Mouse (Mus musculus): ENCODE results near the gene Fem1b. TPM values are rescaled to one million over a fixed set of nuclear protein-coding genes. Genes with fewer than 3 reads are reported as not detected.
"Not testable (repeated sequence)": the region's sequence is repeated elsewhere in the genome, so short reads cannot be mapped to it uniquely, and the experiment has no call there.

The Fem1b gene
- polyA plus RNA-seq, 1 experiment = 4.7 TPM

DNA sequence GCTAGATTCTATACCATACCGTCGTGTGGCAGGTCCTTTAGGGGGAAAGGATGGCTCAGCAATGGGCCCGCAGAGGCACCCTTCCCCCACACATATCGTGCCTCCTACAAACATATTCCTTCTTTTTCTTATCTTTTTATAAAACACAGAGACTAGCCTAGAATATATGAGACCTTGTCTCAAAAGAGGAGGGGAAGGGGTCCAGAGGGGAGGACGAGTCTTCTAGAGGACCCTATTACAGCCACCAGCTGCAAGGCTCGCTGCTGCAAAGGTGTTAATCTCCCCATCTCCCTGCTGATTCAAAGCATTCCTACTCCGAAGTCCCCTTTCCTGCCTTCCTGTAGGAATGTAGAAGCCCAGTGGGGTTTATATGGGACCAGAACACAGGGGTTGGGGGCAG lies 14.7 kb upstream of the Fem1b start:
- 59% methylated on average over 7 of the region's 7 CpGs for WGBS
- no peak overlapping the region for H3K4me3 ChIP-seq (ENCODE audit: low read depth, low read length)
- H3K27ac ChIP-seq (ENCODE audit: insufficient read depth, low read depth, low read length) = no peak overlapping the region
- H3K36me3 ChIP-seq (ENCODE audit: control insufficient read depth, insufficient read depth, low read length) = no peaks in the 10 kb centered on the region
- no peaks in the 10 kb centered on the region for H3K27me3 ChIP-seq (ENCODE audit: control insufficient read depth, insufficient read depth, low read length)
- TF ChIP-seq POLR2A (IDR thresholded peaks at IDR 0.05; ENCODE audit: low read depth, low read length) (no peak), CTCF (IDR thresholded peaks at IDR 0.05; ENCODE audit: extremely low read depth, insufficient read length, insufficient replicate concordance, low read depth, low read length) (no peak)
- no peaks in the 10 kb centered on the region; the same call in 1 of the 2 replicates for H3K4me1 ChIP-seq (ENCODE audit: control insufficient read depth, insufficient read depth, insufficient read length, low read length)

- no peak for TF ChIP-seq POLR2A (IDR thresholded peaks at IDR 0.05; ENCODE audit: low read depth, low read length)
- TF ChIP-seq CTCF (IDR thresholded peaks at IDR 0.05; ENCODE audit: extremely low read depth, insufficient read length, insufficient replicate concordance, low read depth, low read length) = no peak
- Histone ChIP-seq H3K4me1 (ENCODE audit: control insufficient read depth, insufficient read depth, insufficient read length, low read length) (no peaks in the 10 kb centered on the region; the same call in 1 of the 2 replicates), H3K4me3 (ENCODE audit: low read depth, low read length) (no peak overlapping the region), H3K27me3 (ENCODE audit: control insufficient read depth, insufficient read depth, low read length) (no peaks in the 10 kb centered on the region), H3K36me3 (ENCODE audit: control insufficient read depth, insufficient read depth, low read length) (no peaks in the 10 kb centered on the region), H3K27ac (ENCODE audit: insufficient read depth, low read depth, low read length) (no peak overlapping the region)
- 34% methylated on average over 9 of the region's 9 CpGs for WGBS
Measured at GRCm38 (mm10) chr9:62825791-62826393, 14.2 kb upstream of the Fem1b start.

DNA sequence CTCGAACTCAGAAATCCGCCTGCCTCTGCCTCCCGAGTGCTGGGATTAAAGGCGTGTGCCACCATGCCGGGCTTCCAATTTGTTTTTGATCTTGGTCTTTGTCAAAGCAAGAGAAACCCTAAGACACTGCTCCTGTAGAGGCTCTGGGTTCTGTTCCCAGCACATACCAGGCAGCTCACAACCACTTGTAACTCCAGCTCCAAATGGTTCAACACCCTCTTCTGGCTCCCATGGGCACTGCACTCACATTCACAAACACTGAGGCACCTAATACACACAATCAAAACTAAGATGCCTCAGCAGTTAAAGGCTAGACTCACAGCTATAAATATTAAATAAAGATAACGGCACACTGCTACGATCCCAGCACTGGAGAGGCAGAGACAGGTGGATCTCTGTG lies 10.1 kb upstream of the Fem1b start:
- TF ChIP-seq POLR2A (IDR thresholded peaks at IDR 0.05; ENCODE audit: low read depth, low read length) (no peak), CTCF (IDR thresholded peaks at IDR 0.05; ENCODE audit: extremely low read depth, insufficient read length, insufficient replicate concordance, low read depth, low read length) (no peak)
- no peaks in the 10 kb centered on the region for H3K27me3 ChIP-seq (ENCODE audit: control insufficient read depth, insufficient read depth, low read length)
- H3K36me3 ChIP-seq (ENCODE audit: control insufficient read depth, insufficient read depth, low read length) = no peaks in the 10 kb centered on the region
- no peaks in the 10 kb centered on the region; the same call in 1 of the 2 replicates for H3K4me1 ChIP-seq (ENCODE audit: control insufficient read depth, insufficient read depth, insufficient read length, low read length)
- no peak overlapping the region for H3K4me3 ChIP-seq (ENCODE audit: low read depth, low read length)
- H3K27ac ChIP-seq (ENCODE audit: insufficient read depth, low read depth, low read length) = no peak overlapping the region
- 97% methylated on average over 7 of the region's 7 CpGs for WGBS

DNA sequence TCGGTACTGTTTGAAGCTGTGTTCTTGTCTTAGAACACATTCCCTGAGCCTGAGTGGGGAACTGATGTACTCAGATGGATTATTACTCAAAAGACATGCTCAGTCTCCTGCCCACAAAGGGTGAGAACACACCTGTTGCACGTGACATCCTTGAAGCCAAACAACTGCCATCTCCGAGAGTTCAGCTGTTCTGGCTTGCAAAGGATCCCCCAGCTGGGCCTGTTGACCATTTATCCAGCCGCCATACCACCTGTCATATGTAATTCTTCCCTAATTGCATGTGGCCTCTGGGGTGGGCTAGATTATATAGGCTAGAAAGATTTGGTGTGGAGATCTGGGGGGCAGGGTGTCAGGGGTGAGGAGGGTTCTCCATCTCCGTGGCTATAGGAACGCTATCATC lies 9.1 kb upstream of the Fem1b start:
- no peak for TF ChIP-seq CTCF (IDR thresholded peaks at IDR 0.05; ENCODE audit: extremely low read depth, insufficient read length, insufficient replicate concordance, low read depth, low read length)
- no peak for TF ChIP-seq POLR2A (IDR thresholded peaks at IDR 0.05; ENCODE audit: low read depth, low read length)
- H3K4me1 ChIP-seq (ENCODE audit: control insufficient read depth, insufficient read depth, insufficient read length, low read length) = no peaks in the 10 kb centered on the region; the same call in 1 of the 2 replicates
- H3K36me3 ChIP-seq (ENCODE audit: control insufficient read depth, insufficient read depth, low read length) = no peaks in the 10 kb centered on the region
- WGBS = 84% methylated on average over 6 of the region's 6 CpGs
- H3K27ac ChIP-seq (ENCODE audit: insufficient read depth, low read depth, low read length) = no peak overlapping the region
- no peak overlapping the region for H3K4me3 ChIP-seq (ENCODE audit: low read depth, low read length)
- H3K27me3 ChIP-seq (ENCODE audit: control insufficient read depth, insufficient read depth, low read length) = no peaks in the 10 kb centered on the region

- not testable (repeated sequence) for H3K27ac ChIP-seq (ENCODE audit: insufficient read depth, low read depth, low read length); H3K4me1 ChIP-seq (ENCODE audit: control insufficient read depth, insufficient read depth, insufficient read length, low read length); H3K27me3 ChIP-seq (ENCODE audit: control insufficient read depth, insufficient read depth, low read length); H3K4me3 ChIP-seq (ENCODE audit: low read depth, low read length); H3K36me3 ChIP-seq (ENCODE audit: control insufficient read depth, insufficient read depth, low read length)
- 88% methylated on average over 6 of the region's 6 CpGs for WGBS
Measured at GRCm38 (mm10) chr9:62819910-62820309, 8.2 kb upstream of the Fem1b start.

GRCm38 (mm10) chr9:62819494-62819893 lies 7.8 kb upstream of the Fem1b start:
- TF ChIP-seq POLR2A (IDR thresholded peaks at IDR 0.05; ENCODE audit: low read depth, low read length) = no peak
- TF ChIP-seq CTCF (IDR thresholded peaks at IDR 0.05; ENCODE audit: extremely low read depth, insufficient read length, insufficient replicate concordance, low read depth, low read length) = no peak
- Histone ChIP-seq H3K36me3 (ENCODE audit: control insufficient read depth, insufficient read depth, low read length) (no peaks in the 10 kb centered on the region), H3K4me1 (ENCODE audit: control insufficient read depth, insufficient read depth, insufficient read length, low read length) (no peaks in the 10 kb centered on the region), H3K4me3 (ENCODE audit: low read depth, low read length) (no peak overlapping the region), H3K27ac (ENCODE audit: insufficient read depth, low read depth, low read length) (no peak overlapping the region), H3K27me3 (ENCODE audit: control insufficient read depth, insufficient read depth, low read length) (no peaks in the 10 kb centered on the region)
- 83% methylated on average over 3 of the region's 3 CpGs for WGBS

DNA sequence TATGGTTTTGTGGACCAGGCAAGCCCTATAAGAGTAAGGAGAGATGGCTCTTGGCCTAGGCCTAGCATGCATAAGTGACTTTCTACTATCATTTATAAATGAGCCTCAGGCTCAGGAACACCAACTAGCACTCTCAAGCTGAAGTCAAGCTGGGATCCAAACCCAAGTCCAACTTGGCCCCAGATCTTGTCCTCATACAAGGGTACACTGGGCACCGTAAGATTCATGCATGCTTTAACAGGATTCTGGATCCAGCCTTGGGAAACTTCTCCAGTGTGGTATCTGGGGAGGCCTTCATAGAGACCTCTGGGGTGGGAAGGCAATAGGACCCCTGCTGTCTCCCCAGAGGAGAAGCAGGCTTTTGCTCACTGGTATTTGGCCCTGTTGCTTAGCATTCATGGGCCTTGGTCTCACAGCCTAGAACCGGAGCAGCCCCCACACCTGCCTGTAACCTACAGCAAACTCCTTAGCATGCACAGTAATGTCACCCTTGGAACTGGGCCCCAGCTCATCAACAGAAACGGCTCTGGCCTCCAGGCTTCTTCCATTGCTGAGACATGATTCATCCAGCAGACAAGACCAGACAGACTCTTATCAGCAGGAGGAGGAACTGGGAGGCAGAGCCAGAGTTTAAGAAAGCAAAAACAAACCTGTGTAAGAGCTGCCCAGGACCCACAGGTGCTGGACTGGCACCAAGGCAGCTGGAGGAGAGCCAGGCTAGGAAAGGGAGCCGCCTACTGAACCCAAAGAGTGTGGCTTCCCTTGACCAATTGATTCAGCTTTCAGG lies 6.3 kb upstream of the Fem1b start:
- TF ChIP-seq CTCF (IDR thresholded peaks at IDR 0.05; ENCODE audit: extremely low read depth, insufficient read length, insufficient replicate concordance, low read depth, low read length) (no peak), POLR2A (IDR thresholded peaks at IDR 0.05; ENCODE audit: low read depth, low read length) (no peak)
- Histone ChIP-seq H3K27me3 (ENCODE audit: control insufficient read depth, insufficient read depth, low read length) (no peaks in the 10 kb centered on the region), H3K27ac (ENCODE audit: insufficient read depth, low read depth, low read length) (no peak overlapping the region), H3K4me1 (ENCODE audit: control insufficient read depth, insufficient read depth, insufficient read length, low read length) (no peaks in the 10 kb centered on the region), H3K4me3 (ENCODE audit: low read depth, low read length) (no peak overlapping the region), H3K36me3 (ENCODE audit: control insufficient read depth, insufficient read depth, low read length) (no peaks in the 10 kb centered on the region)
- 40% methylated on average over 4 of the region's 4 CpGs for WGBS
